Mouse (Mus musculus): Measurements from ENCODE around the gene Nfkbia.

The Nfkbia gene

DNA sequence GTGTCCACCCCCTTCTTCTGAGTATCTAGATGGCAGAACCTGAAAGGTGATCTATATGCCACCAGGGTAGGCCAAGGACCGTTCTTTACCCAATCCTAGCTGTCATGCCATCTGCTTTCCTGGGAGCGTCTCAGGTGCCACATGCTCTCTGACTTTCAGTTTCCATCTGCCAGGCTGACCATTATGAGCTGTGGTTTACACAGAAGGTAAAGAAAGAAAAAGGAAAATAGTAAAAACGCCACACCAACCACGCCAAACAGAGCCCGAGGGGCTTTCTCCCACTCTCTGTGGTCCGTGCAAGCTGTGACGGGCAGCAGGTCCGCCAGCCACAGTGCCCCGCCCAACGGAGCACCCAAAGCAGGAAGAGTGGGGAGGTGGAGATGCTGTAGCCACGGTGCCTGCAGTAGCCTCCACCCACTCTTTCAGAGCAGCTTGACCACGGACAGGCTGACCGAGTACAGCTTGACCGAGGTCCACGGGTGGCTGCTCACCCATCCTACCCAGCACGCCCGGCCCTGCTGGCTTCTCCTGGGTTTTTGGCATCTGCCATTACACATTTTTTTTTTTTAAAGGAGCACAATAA is 27.0 kb downstream of the Nfkbia start:
- DNase-seq: peak; percentile 68

DNA sequence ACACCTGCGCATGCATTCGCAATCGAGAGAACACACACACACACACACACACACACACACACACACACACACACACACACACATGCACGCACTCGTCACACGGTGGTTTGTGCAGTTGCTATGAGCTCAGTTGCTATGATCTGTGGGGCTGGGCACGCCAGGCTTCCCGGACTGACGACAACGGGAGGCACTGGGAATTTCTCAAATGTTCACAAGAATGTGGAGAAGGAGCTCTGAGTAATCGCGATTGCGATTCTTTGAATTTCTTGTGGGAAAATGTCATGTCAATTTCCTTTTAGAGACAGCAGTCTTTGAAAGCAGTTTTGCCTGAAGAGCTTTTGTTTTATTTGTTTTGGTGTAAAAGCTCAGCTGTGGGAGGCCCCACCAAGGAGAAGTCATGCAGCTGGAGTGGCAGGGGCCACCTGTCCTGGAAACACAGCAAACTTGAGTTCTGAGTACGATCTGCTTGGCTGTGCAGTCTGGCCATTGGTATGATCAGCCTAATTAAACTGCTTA is 27.5 kb downstream of the Nfkbia start:
- no peak for DNase-seq

DNA sequence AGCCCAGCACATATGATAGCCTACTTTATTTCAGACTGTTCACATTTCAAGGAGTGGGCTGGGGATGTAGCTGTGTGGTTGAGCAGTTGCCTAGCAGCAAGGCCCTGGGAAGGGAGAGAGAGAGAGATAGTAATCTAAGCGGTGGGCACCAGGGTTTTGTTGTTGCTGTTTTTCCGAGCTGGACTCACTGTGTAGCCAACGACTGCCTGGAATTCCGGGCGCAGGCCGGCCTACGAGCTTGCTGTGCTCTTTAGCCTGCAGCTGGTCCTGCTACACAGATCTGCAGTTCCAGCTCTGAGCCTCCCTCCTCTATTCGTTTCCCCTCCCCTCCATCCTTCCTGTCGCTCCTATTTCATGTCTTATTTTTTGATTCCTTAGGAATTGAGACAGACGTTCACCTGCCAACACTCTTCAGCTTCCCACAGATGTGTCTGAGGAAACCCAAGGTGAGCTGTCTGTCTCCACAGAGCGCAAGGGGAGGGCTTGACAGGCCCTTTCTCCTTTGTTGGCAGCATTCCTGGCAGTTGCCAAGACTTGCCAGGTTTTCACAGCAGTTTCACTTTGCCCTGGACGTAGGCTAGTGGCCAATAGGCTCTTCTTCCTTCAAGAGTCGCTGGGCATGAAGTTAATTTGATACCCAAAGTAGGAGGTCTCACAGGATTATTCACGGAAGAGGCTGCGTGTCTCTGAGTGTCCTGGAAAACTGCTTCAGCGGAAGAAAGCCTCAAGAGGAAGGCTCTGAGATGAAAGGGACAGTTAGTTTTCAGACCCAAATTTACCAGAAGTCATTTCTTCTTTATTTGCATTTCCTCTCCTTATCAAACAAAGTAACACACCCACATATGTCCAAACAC is 28.2 kb downstream of the Nfkbia start:
- DNase-seq: peak; percentile 45

DNA sequence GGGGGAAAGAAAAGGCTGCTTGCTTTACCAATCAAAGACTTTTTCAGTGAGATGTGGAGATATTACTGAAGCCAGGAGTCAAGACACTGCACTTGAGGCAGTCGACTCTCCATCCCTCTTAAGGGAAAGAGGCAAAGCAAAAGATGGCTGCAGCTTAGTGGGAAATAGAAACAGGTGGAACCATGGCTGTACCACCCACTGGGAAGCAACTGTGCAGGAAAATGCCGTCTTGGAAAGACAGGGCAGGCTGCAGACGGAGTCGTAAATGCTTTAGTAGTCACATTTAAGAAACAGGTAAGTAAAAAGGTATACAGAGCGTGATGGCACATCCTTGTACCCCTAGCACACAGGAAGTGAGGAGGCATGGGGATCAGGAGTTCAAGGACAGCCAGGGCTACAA is 29.4 kb downstream of the Nfkbia start:
- peak; percentile 37 for DNase-seq

DNA sequence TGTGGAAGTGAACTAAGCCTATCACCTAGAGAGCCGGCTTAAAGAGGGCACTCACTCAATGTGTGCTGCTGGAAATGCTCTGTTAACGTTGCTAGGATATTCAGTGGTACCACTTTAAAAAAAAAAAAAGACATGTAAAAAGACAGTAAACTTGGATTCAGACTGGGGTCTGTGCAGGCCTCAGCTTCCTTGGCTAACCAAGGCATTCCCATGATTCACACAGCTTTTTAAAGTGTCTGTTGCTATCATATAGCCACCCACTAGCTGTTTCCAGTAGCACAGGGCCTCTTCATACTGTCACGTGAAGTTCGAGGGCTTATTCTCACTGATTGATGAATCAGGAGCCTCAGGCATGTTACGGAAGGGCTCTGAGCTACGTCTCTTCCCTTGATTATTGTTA is 30.0 kb downstream of the Nfkbia start:
- no peak for DNase-seq

DNA sequence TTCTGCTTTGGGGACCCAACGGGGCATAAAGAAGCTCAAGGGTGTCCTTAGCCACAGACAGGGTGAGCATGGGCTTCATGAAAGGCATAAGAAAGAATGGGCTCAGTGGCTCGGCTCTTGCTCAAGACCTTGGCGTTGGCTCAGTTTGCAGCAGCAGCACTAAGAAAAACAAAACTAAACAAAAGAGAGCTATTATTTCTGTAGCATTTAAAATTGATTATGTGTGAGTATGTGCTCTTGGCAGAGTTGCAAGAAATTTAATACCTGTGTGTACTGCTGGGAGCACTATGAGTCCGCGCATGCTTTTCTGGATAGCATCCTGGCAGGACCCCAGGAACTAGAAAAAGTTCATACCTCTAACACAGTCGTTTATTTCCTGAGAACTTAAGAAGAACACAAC is 30.7 kb downstream of the Nfkbia start:
- no peak for DNase-seq

DNA sequence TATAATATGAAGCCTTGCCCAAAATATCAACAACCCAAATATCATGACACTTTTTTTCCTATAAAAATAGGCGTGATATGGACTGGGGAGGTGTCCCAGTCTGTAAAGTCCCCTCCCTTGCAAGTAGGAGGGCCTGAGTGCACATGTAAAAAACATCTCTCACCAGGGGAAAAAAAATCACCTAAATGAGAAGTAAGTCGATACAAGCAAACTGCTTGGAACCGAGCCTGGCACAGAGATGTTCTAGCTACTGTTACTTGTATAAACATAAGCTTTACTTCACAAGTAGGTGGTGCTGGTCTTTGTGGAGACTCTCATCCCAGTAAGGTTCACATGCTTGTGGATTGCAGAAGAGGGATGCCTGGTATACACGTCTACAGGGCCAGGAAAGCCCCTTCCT is 31.5 kb downstream of the Nfkbia start:
- DNase-seq: no peak

DNA sequence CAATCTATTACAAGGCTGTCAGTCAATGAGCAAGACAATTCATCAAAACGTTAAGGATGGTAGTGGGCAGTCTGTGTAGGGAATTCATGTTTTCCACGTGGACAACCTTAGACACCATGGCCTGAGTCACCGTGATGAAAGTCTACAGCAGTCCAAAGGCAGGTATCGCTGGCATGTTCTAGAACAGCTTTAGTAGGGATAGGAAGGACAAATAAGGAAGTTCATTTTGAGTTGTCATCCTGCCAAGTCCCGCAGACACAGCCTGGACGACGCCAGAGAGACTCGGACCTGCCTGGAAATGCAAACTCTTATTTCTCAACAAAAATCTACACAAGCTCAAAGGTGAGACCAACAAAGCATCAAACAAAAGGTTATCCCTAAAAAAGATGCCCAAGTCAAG is 32.7 kb downstream of the Nfkbia start:
- DNase-seq: no peak

DNA sequence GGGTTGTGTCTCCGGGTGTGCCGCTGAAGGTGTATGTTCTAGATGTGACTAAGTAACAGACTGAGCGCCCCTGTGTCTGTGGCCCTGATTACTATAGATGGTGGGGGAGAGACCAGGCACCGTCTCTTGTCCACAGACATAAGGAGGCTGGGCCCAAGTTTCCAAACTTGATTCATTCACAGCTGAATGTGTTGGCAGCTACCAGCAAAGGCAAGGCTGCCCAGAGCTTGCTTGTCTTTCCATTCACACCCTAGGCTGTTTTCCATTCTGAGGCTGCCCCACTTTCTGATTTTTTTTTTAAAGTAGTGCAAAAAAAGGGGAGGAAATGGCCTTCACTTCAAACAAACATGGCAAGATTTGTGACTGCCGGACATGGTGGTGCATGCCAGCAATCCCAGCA is 35.6 kb downstream of the Nfkbia start:
- DNase-seq: no peak

DNA sequence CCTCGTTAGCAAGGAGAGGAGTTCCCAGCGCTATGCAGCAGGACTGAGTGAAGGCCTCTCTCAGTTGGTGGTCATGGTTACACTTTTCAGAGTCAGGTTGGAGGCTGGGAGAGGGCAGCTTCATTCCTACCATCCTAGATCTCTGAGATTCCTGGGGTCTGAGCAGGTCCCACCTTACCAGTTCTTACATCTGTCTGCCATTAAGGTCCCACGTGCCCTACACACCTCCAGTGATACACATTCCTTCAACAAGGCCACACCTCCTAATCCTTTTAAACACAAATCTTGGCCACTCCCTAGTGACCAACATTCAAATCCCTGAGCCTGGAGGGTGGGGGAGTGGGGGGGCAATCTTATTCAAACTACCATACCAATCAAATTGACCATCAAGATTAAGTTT is 36.3 kb downstream of the Nfkbia start:
- DNase-seq: no peak

DNA sequence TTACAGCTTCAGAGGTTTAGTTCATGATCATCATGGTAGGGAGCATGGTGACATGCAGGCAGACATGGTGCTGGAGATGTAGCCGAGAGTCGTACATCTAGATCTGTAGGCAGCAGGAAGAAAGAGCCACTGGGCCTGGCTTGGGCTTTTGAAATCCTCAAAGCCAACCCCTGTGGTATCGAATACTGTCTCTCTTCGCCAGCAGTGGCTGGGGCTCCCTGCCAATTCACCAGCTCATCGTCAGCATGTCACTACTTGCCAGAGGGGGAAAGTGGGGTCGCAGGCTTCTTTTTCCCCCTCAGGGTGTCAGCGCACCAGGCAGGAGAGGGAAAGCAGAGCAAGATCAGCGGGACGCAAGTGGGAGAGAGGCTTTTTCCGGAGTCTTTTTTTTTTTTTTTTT is 37.2 kb downstream of the Nfkbia start:
- no peak for DNase-seq

DNA sequence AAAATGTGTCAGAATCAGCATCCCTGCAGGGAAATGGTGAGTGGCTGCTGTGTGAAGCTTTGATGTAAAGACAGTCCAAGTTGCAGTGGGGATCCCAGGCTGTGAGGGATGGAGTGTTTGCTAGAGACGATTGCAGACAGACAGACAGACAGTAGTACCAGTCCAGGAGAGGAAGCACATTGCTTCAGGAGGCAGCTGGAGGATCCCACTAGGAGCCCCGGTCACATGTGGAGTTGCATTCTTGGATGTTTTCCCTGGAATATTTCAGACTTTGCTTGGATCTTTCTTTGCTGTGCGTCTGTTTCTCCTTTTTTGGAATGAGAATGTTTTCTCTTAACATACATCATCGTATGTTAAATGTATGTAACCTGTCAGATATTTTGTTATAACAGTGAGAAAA is 38.5 kb downstream of the Nfkbia start:
- DNase-seq: no peak

DNA sequence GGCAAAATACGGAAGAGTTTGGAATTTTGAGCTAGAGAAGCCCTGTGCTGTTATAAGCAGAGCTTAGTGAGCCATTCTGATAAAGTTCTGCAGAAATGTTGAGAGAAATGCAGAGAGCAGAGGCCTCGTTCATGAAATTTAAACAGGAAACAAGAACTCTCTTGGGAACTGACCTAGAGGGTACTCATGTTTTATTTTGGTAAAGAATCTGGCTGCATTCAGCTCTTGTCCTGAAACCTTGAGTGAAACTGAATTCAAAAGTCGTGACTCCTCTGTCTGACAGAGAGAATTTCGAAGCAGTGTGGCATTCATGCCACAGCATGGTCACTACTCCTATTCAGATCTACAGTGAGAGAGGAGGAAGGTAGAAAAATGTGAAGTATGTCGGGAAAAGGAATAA is 39.6 kb downstream of the Nfkbia start:
- no peak for DNase-seq

DNA sequence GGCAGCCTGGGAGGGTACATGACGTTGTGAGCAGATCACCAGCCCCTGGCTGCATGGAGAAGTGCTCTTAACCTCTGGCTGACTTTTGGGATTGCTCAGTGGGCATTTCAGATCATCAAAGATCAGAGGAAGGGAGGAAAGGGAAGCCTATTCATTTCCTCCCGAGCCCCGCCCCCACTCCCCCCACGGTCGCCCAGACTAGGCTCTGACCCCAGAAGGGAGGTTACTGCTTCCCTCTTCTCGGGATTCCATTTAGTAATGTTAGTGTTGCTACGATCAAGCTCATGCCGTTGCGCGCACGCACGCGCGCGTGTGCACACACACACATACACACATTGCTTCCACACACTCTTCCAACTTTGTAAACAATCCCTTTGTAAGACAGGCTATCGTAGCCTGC is 42.0 kb downstream of the Nfkbia start:
- no peak for DNase-seq

DNA sequence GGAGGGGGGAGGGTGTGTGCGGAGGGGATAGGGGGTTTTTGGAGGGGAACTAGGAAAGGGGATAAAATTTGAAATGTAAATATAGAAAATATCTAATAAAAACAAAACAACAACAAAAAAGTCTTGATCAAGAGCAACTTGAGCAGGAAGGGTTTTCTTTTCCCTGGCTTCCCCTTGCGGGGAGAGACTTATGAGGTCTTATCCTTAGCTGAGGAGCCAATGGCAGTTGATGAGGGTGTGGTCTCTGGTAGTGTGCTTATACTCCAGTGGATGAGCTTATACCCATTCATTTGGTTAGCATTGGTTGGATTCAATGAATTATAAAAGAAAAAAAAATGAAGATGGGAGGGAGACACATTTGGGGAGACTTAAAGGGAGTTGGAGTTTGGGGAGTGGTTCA is 43.4 kb downstream of the Nfkbia start:
- DNase-seq: no peak

DNA sequence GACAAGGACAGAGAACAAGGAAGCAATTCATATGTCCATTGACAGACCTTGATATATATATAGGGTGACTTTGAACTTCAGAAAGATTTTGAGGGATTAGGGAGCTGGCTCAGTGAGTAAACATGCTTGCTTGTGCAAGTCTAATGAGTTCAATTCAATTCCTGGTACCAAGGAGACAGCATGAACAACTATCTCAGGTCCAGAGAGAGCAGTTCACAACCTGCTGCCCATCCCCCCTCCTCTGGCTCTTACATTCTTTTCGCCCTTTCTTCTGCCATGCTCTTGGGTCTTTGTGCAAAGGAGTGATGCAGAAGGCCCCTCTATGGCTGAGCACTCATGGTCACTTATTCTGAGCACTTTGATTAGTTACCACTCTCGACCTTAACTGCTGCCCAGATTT is 44.0 kb downstream of the Nfkbia start:
- DNase-seq: no peak

DNA sequence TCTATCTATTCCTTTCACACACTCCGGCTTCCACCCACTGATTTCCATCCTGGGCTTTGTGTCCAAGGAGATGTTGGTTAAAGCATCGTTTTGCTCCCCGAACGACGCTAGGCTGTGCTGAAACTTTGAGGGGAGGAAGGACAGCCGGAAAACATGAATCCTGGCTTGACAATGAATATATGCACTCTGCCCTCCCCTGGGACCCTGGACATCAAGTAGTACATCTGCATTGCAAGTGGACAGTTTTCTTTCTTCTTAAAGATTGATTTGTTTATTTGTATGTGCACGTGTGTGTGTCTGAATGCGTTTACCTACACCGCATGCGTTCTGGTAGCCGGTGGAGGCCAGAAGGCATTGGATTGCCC is 45.1 kb downstream of the Nfkbia start:
- DNase-seq: no peak

DNA sequence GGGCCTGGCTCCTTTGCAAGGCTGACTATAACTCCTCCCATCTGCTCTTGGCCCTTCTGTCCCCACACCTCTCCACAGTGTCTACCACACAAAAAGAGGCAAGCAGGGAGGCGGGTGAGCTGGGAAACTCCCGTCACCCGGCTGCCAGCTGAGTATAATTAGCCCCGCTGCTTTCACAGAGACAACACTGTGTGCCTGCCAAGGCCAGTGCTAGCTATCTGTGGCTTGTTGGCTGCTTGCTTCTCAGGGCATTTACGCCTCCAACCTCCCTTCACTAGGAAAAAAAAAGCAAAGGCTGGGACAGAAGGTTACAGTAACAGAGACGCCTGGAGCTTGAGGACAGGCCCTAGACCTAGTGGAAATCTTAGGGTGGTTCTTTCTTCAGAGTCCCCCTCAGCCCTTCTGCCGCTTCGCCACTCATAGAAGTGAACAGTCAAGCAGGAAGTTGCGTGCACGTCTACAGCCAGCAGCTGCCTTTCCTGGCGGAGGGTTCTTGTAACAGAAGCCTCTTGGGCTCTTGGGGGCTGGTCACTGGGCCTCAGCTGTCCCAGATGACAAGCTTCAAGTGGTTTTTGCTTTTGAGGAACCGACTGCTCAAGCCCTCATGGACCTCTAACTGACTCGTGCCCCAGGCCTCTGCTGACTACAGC is 45.6 kb downstream of the Nfkbia start:
- peak; percentile 81 for DNase-seq

DNA sequence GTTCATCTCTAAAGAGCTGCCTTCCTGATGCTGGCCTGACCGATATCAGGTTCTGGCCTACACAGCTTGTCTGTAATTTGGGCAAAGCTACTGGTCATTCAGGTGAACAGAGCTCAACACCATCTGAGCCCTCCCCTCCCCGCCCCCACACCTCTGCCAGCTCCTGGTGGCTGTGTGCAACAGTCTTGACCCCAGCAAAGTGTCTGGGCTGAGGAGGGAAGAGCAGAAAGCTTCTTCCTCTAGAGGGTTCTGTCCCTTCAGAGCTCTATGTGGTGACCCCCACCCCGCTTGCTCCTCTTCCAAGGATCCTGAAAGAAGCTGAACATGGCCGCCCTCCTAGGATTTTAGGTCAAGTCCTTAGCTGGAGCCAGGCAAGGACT is 46.1 kb downstream of the Nfkbia start:
- DNase-seq: no peak

DNA sequence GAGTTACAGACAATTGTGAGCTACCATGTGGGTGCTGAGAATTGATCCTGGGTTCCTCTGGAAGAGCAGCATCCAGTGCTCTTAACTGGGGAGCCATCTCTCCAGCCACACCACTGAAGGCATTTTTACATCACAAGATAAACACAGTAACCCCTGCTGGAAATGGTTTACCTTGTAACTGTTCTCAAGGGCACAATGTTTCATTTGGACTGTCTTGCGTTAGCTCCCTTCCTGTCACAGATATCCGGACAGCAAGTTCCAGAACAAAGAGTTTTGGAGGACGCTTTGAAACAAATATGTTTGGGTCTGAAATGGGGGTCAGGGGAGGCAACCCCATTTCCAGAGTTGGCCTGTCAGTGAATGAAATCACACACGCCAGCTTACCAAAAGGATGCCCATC is 46.9 kb downstream of the Nfkbia start:
- DNase-seq: no peak

DNA sequence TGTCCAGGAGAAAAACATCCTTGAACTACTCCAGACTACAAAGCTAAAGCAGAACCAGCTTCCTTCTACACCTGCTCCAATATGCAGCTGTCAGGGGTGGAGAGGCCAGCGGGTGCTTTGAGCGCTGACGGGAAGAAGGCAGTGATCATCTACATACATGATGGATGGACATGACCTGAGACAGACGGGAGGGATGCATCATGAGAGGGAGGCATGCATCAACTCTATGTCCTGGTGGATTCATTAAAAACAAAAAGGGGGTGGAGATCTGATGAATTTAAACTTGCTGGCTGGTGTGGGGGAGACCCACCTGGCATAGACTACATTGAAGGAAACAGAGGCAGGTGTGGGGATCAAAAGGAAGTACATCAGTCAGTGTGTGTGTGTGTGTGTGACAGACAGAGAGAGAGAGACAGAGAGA is 48.4 kb downstream of the Nfkbia start:
- no peak for DNase-seq

DNA sequence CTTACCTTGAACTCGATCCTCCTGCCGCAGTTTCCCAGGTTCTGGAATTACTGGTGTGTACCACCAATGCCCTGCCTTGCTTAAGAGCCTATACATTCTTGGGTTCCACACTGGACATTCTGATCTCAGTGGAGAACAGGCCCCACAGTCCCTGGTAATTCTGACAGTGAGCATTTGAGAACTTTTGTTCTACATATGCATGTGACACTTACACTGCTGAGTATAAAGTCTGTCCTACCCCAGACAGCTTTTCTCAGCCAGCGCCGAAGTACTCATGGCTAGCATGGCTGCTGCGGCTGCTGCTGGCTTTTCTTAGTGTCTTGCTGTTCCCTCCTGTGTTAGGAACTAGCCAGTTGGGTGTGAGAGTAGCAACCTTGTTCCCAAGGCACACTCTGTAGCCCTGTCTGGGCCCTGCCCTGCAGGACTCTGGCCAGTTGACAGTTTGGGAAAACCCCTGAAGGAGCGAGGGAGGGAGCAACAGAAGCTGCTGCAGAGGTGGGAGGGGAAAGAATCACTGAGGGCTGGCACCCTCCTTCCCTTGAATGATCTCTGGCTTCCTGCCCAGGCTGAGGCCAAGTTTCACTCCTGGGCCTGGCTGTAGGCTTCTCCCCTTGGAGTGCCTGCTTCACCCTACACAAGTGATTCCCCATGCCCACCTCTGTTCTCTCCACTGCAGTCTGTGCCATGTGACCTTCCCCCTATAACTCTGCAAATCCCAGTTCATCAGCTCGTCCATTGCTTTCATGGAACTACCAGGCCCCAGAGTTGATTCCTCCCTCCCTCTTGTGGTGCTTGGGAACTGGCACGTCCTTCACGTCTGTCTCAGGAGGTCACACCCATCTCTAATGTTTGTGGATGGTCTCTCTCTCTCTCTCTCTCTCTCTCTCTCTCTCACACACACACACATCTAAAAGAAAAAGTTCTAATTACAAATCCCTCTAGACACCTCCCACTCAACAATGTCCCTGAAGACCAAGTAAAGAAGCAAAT is 49.3 kb downstream of the Nfkbia start:
- no peak for DNase-seq

DNA sequence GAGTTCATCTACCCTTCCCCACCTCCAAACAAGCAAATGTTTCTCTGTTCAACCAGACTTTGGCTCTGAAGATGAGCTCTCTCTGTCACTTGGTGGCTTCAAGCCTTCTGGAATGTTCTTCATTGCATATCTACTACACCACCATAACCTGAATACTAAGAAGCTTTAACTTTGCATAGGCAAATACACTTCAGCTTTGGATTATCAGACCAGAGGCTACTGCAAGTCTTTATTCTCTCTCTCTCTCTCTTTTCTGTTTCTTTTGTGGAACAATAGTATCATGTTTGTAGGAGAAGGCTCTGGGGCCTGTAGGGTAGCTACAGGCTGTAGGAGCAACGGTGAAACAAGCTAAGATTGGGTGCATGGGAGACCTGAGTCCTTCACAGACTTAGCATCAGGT is 50.2 kb downstream of the Nfkbia start:
- DNase-seq: no peak
